Mouse (Mus musculus) monocyte, adult 2 months (primary cell): ENCODE results near the gene Aicda.

ENCODE experiments used
- DNase-seq, 2 experiments: peaks; one replicate each; pipeline ENCODE4 v3.0.0; 2022; ENCODE audit warnings: low spot score in 2 of 2, low read depth in 1 of 2

The Aicda gene

DNA sequence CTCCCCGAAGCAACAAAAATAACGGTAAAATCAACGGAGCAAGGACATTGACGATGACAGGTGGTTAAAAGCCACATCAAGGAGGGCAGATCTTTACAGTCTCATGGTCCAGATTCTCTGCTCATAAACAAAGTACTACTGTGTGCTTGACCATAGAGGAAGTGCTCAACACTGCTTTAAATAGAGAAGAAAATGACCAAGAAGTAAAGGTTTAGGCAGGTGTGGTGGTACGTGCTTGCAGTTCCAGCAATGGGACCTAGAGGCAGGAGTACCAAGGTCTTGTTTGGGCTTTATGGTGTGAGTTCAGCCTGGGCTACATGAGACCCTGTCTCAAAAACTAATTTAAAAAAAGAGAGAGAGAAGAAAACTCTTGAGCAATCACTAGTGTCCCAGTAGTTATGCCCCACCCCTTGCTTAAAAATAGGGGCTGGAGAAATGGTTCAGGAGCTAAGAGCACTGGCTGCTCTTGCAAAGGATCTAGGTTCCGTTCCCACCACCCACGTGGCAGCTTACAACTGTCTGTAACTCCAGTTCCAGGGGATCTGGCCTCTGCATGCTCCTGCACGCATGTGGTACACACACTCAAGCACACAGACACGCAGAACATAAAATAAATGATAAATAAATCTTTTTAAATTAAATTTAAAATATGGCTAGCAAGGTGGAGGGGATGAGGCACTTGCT lies 45.6 kb downstream of the Aicda start:
- DNase-seq, result no peak

DNA sequence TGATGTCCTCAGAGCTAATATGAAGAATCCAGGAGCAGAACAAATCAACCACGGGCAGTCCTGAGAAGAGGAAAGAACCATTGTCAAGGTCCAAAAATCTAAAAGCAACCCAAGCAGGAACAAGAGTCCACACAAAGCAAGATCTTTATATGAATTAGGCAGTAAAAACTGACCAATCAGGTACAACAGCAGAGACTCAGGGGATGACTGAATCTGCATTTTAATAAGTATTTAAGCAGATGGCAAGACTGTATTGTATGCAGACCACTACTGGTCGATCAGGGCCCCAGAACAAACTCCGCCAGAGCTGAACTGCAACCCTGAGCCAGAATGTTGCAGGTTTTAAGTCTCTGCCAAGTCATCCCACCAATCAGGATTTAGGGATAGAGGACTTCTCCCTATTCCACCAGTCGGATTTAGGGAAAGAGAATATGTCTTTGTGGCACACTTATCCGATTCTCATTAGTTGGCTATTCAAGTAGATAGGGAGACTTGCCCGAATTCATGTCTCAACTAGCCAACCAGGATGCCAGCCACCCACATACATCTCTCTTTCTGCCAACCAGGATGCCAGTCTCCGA lies 46.6 kb downstream of the Aicda start:
- no peak for DNase-seq

DNA sequence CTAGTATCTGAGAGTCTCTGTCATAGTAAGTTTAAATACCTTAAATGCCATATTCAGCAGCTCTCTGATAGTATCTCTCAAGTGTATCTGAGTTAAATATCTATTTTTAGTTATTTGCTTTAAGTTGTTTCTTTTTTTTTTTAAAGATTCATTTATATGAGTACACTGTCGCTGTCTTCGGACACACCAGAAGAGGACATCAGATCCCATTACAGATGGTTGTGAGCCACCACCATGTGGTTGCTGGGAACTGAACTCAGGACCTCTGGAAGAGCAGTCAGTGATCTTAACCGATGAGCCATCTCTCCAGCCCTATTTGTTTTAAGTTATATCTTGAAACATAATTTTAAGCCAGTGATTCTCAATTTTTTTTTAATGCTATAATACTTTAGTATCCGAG lies 47.4 kb downstream of the Aicda start:
- no peak for DNase-seq

DNA sequence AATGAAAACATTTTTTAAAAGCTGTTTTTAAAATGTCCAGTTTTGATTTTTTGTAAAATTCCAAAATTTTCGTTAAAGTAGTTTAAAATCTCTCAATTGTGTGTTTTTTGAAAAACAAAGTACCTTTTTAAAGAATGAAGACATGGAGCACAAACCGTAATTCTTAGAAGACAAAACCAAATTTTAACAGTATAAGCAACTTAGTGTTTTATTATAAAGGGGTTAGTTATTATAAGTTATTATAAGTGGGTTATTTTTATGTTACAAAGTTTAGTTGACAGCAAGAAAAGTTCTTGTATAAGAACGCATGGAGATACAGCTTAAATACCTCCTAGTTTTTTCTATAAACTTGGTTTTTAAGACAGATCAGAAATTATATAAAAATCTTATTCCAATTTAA lies 48.0 kb downstream of the Aicda start:
- no peak for DNase-seq

DNA sequence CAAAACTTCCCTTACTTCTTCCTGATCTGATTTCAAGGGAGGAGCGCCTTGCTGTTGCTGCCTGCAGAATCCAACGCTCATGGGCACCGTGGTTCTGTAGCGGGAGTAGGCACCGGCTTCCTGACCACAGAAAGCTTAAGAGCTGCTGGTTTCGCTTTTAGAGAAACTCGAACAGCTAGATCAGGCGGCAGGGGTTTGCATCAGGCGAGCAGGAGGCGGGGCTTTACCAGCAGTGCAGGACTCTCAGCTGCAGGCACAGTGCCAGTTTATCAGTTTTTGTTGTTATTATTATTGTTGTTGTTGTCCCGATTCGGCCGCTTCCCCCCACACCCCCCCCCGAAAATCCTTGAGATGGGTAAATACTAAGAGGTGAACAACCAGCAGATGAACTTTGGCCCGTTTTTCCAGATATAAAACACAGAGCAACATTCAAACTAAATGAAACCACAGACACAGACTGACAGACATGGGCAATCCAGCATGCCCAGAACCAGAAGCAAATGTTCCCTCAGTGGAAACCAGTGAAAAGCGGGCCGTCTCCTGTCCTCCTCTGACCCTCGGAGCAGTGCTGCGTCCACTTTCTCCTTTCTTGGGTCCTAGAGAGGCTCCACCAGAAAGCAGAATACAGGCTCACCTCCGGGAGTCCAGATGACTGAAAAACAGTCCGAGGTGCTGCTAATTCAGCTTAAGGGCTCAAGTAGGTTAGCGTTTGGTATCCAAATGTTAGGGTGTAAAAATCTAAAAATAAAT lies 48.8 kb downstream of the Aicda start, which contains the start of gene Apobec1:
TSS of gene Apobec1 (minus strand) at position 203 of the 750 bp plus-strand sequence.
- peak; percentile 60 to 77 for DNase-seq

DNA sequence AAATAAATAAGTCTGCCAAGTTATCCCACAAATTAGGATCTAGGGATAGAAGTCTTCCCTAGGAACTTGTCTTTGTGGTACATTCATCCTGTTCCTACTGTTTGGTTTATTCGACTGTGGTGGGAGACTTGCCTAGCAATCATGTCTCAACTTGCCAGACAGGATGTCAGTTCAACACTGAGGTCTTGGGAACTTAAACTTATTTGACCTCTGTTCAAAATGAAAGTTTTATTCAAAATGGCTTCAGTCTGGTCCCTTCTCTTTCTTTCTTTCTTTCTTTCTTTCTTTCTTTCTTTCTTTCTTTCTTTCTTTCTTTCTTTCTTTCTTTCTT lies 49.4 kb downstream of the Aicda start:
- DNase-seq, result no peak

DNA sequence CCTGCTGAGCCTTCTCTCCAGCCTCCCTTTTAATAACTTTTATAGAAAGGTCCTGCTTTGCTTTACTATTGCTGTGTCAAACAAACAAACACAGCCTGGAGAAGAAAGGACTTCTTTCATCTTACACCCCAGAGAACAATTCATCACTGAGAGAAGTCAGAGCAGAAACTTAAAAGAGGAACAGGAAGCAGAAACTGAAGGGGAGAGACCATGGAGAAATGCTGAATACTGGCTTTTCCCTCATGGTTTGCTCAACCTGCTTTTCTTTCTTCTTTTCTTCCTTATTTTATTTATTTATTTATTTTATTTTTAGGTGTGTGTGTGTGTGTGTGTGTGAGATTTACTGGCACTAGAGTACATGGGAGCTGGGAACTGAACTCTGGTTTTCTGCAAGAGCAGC lies 50.7 kb downstream of the Aicda start:
- no peak for DNase-seq

DNA sequence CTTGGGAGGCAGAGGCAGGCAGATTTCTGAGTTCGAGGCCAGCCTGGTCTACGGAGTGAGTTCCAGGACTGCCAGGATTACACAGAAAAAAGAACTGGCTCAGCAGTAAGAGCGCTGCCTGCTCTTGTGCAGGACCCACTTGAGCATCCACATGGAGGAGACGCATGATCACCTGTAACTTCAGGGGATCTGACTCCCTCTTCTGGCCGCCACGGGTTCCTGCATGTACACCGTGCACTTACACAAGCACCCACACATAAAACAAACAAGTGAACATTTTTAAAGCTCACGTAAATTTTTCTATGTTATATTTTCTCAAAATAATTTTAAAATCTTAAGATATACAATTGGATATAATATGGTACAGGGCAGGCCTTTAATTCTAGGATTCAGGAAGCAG lies 51.9 kb downstream of the Aicda start:
- no peak for DNase-seq

DNA sequence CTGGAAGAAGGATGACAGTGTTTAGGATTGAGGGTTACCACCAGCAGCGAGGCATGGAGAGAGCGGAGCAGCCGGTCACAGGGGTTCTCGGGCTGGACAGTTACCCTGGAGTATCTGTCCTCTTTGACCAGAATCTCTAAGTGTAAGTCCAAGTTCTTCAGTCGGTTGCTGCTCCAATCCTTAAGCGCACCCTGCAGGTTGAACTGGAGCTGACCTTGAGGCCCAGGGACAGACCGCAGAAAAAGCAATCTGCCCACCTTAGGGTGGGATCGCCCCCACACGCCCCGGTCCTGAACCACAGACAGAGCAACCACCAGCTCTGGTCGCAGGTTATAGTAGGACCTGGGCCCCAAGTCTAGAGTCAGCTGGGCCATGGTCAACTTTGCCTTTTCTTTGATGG lies 53.1 kb downstream of the Aicda start:
- DNase-seq, result no peak

DNA sequence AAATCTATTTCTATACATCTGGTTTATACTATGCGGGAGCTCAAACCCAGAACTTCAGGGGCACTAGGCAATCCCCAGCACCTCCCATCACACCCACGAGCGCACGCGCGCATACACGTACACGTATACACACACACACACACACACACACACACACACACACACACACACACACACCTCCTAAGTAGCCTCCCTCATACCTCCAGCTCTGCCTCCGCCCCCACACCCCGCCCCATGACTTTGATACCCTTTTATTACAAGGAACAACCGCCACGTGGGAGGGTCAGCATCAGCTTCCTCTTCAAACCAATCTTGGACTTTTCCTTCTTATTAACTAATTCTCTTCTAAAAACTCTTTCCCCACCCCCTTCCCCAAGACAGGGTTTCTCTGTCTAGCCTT lies 54.1 kb downstream of the Aicda start:
- DNase-seq, result no peak

DNA sequence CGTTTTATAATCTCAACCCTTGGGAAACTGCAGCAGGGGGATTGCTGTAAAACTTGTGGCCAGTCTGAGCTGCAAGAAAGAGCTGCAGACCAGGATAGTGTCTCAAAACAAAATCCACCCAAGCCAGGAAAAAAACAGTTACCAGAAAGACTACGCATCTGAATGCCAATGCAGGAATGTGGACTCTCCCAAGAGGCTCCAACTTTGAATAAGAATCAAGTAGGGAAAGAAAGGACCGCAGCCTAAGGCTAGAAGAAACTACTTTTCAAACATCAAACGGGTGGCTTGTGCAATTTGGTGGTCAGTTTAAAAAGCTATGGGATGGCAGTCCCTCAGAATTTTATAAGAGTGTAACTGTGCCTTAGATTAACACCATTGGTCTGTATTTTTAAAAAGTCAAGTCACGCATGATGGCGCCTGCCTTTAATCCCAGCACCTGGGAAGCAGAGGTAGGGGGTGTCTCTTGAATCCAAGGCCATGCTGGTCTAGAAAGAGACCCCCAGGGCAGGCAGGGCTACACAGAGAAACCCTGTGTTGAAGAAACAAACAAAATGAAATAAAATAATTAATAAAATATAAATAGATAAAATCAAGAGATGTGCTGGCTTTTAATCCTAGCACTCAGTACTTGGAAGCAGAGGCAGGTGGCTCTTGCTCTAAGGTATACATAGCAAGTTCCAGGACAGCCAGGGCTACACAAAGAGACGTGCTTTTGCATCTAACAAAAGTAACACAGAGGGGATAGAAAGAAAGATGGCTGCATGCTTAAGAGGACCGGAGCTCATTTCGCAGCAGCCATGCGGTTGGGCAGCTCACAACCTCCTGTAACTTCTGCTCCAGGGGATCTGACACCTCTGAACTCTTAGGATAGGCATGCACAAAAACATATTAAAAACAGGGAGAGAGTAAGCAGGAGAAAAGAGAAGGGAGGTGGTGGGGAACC lies 55.1 kb downstream of the Aicda start:
- no peak for DNase-seq

DNA sequence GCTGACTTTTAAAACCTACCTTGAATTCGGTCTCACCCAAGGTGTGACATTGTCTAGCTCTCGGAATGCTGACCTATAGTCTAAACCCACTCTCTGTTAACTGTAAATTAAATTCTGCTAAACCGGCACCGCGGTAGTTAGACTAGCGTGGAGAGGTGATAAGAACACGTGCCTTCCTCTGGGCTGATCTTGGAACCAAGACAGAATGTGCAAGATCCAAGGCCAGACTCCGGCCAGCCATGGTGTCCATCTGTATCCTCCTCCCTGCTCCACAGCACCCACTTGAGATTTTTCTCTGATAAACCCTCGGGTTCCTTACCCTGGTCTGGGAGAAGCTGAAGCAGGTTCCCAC lies 55.8 kb downstream of the Aicda start:
- DNase-seq, result no peak

DNA sequence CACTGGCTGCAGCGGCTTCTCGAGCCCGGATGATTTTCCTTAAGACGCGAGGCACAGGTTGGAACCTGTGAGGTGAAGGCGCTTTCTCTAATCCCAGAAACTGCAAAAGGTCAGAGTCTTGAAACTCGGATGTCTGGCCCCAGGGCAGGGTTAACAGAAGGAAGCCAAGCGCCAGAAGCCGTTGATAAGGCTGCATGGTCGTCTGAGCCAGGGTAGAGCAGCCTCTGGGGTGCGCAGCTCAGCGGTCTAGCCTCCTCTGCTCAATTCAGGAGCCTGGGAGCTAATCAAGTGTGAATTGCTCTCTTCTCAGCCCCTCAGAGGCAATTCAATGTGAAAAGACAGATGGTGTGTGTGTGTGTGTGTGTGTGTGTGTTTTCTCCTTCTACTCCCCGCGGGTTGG lies 56.2 kb downstream of the Aicda start, which contains the start of gene Gdf3:
TSS of gene Gdf3 (minus strand) at position 317 of the 400 bp plus-strand sequence.
- DNase-seq, result no peak

DNA sequence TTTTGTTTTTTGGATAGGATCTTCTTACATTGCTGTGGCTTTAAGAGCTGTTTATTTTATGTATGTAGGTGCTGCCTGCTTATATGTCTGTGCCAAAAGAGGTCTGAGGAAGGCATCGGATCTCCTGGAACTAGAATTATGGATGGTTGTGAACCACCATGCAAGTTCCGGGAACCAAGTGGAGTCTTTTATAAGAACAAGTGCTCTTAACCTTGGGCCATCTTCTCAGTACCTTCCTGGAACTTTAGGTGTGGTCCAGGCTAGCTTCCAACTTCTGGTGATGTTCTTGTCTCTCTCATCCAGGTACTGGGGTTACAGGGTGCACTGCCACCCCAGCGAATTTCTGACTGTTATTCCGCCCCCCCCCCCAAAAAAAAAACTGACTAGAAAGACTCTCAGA lies 58.8 kb downstream of the Aicda start:
- DNase-seq, result no peak
